Mouse (Mus musculus): ENCODE data around the gene Ppp1r9a. TPM values are rescaled to one million over a fixed set of nuclear protein-coding genes. Genes with fewer than 3 reads are reported as not detected.

Ppp1r9a gene
- polyA plus RNA-seq, 1 experiment from 2014 or later = 16.3 TPM

DNA sequence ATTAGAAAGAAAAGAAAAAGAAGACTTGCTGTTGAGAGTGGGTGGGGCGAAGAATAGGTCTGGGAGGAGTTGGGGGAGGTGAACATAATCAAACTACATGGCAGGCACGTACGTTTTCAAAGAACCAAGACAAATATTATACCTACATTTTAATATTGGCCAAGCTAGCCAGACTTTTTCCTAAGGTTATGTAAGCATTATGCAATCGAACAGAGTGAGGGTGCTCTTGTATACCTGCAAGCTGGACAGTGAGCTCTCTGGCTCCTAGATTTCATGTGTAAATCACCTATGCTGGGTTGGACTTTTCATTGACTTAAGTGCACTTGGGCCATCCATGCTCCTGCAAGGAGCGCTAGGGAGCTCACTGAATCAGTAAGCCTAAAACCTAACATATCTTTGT lies 295.9 kb downstream of the Ppp1r9a start:
- 88% methylated on average over 5 of the region's 5 CpGs for WGBS
- H3K27me3 ChIP-seq = no peaks in the 10 kb centered on the region
- H3K27ac ChIP-seq = no peak overlapping the region
- no peaks in the 10 kb centered on the region for H3K36me3 ChIP-seq
- ATAC-seq (ENCODE audit: insufficient number of reproducible peaks, low FRiP score, low TSS enrichment, low read depth) = no peak
- H3K9me3 ChIP-seq = no peaks in the 10 kb centered on the region
- no peak overlapping the region for H3K4me3 ChIP-seq
- no peak overlapping the region for H3K4me2 ChIP-seq
- H3K4me1 ChIP-seq = no peaks in the 10 kb centered on the region
- no peak overlapping the region for H3K9ac ChIP-seq

DNA sequence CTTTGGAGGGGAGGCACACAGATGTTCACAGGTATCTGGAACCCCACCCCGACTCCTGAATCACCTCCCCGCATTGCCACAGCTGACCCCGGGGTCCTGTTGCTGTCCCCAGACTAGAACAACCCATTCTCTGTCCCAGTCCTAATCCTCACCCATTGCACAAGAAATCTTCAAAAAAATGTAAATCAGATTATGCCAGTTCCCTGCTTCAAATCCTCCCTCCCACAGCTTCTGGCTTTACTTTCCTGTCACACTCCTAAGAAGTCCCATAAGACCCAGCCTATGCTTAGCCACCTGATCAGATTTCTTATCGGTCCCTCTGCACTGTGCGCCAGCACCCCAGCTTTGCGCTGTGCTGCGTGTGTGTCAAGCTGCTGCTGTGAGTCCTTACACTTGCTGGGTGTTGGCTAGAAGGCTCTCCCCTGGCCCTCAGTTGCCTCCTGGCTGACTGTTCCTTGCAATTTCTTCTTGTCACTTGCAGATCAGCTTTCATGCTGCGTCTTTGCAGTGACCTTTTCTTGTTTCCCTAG lies 296.7 kb downstream of the Ppp1r9a start:
- no peak overlapping the region for H3K4me3 ChIP-seq
- no peak overlapping the region for H3K9ac ChIP-seq
- ATAC-seq (ENCODE audit: insufficient number of reproducible peaks, low FRiP score, low TSS enrichment, low read depth) = no peak
- no peaks in the 10 kb centered on the region for H3K9me3 ChIP-seq
- H3K27ac ChIP-seq = no peak overlapping the region
- no peaks in the 10 kb centered on the region for H3K36me3 ChIP-seq
- H3K27me3 ChIP-seq = no peaks in the 10 kb centered on the region
- no peak overlapping the region for H3K4me2 ChIP-seq
- 84% methylated on average over 8 of the region's 8 CpGs for whole genome bisulfite sequencing
- no peaks in the 10 kb centered on the region for H3K4me1 ChIP-seq

DNA sequence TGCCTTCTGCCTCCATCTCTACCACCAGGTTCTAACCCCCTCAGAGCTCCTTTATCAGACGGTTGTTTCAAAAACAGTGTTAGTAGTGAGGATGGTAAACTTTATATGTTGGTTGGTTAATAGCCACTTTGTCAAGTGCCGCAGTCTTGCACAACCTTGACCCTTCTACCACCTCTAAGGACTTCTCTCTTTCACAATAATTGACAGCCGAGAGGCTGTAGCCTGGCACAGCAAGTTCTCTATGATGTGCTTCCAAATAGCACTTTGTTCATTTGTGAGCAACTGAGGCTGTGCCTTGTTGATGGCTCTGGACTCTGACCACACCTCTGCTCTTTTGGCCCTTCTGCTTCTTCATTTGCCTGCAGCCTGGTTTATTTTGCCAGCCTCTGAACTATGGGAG lies 297.2 kb downstream of the Ppp1r9a start:
- 75% methylated on average over 3 of the region's 3 CpGs for WGBS
- H3K27ac ChIP-seq = no peak overlapping the region
- H3K27me3 ChIP-seq = no peaks in the 10 kb centered on the region
- H3K9ac ChIP-seq = no peak overlapping the region
- no peak overlapping the region for H3K4me2 ChIP-seq
- H3K4me3 ChIP-seq = no peak overlapping the region
- H3K9me3 ChIP-seq = no peaks in the 10 kb centered on the region
- no peaks in the 10 kb centered on the region for H3K4me1 ChIP-seq
- ATAC-seq (ENCODE audit: insufficient number of reproducible peaks, low FRiP score, low TSS enrichment, low read depth) = no peak
- H3K36me3 ChIP-seq = no peaks in the 10 kb centered on the region

DNA sequence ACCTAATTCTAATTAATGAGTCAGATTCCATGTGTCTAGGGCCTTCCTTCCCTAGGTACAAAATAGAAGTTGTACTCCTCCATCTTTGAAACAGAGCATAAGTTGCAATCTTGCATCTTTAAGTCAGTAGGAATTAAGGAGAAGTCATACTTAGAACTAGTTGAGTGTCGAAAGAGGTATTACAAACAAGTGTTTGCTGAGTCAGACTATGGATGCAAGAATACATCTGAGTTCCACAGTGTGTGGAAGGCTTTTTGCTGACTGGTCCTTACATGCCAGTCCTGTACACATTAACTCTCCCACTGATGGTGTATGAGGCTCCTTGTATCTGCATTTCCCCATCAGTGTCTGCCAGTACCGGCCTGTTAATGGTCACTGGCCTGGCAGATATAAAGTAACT lies 305.1 kb downstream of the Ppp1r9a start:
- Histone ChIP-seq H3K36me3 (no peaks in the 10 kb centered on the region), H3K9ac (no peak overlapping the region), H3K4me3 (no peak overlapping the region), H3K27ac (no peak overlapping the region), H3K9me3 (no peaks in the 10 kb centered on the region), H3K4me1 (no peaks in the 10 kb centered on the region), H3K4me2 (no peak overlapping the region), H3K27me3 (no peaks in the 10 kb centered on the region)
- 63% methylated on average over 2 of the region's 2 CpGs for WGBS
- ATAC-seq (ENCODE audit: insufficient number of reproducible peaks, low FRiP score, low TSS enrichment, low read depth) = no peak

Other genes starting within 250 kb of the Ppp1r9a start
- gene Sgce, start 155.7 kb upstream of the Ppp1r9a start, polyA plus RNA-seq (2015; fragmentation: Nextera tagmentation; extraction: Ambion mirVana) = 79.9 and 84.9 TPM in 2 replicates
- gene Peg10, start 155.6 kb upstream of the Ppp1r9a start, polyA plus RNA-seq (2015; fragmentation: Nextera tagmentation; extraction: Ambion mirVana) = 7.0 and 9.1 TPM in 2 replicates

Measured in limb, embryonic 15.5 days (tissue).